Mouse (Mus musculus): ENCODE results near the gene Incenp.
A peak's percentile ranks its signal among the peaks of the same experiment; 100 is the strongest.
"Not testable (repeated sequence)": the region's sequence is repeated elsewhere in the genome, so short reads cannot be mapped to it uniquely, and the experiment has no call there.

The Incenp gene

DNA sequence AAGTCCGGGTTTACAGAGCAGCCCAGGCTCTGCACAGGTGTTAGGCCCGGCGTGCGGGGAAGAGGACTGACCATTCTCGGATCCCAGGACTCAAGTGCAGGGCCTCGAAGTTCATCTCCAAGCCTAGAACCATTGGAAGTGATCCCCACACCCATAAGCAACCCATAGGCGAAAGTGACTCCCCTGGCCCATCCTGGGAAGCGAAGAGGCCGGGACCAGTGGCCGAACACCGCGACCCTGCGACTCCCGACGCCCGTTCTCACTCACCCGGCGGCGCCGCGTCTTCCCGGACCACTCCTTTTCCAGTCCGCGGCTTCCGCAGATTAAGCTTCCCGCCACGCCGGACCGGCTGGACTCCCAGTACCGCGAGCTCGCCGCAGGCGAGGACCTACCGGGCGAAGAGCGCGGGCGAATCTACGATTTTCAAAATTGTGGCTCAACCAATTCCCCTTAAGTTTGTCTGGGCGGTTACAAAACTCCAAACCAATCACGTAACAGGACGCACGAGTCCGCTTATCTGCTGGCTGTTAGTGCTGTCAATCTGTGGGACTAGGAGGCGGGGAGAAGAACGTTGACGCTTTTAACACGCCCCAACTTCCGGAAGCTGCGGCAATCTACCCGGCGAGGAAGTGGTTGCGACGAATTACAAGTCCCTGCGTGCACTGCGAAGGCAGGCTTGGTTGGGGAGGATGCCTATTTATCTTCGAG, at the start of gene Incenp:
TSS of gene Incenp (minus strand) at position 480 of the 708 bp plus-strand sequence.
- peak; percentile 88 to 89 for DNase-seq (ENCODE audit: low spot score in 2 of 2)

DNA sequence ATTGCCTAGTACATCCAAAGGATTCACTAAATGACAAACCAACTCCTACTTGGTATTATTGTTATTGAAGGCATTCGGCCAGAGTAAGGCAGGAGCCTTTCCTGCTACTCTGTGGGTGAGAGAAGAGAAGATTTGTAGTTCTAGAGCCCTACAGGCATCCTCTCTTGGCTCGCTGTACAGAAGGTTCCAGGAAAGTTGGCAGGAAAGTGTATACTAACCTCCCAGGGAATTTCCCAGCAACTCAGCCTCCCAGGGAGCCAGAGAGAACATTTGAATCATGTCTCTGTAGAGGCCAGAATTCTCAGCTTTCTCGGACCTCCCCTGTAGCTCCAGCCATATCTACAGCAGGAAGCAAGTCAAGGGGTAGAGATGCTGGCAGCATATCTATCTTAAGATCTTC, 47.6 kb upstream of the Incenp start:
- peak in 1 of 2 experiments; percentile 26 for DNase-seq (ENCODE audit: low spot score in 2 of 2)

DNA sequence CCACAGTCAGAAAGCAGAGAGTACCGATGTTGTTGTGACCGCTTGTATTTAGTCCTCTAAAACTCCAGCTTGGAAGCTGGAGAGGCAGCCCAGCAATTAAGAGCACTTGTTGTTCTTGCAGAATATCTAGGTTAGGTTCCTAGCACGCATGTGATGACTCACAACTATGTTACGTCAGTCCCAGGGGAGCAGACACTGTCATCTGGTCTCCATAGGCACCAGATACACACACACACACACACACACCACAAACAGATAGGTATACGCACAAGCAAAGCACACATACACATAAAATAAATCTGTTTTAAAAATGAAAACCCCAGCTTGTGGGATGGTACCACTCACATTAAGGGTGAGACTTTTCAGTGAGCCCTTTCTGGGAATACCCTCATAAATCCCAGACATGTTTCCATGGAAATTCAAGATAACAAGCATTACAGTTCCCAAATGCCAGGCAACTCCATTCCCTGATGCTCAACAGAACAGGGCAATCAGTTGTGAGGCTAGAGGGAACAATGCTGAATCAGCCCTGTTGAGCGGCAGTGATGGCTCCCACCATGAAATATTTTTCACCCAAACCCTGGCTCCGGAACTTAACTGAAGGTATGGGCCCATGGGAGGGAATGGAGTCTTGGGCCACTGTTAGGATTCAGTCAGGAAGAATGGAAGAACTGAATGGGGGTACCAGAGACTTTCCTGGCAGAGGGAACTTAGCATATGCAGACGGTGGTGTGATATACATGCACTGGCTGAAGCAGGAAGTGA, 46.6 kb upstream of the Incenp start:
- DNase-seq (ENCODE audit: low spot score in 2 of 2): no peak

DNA sequence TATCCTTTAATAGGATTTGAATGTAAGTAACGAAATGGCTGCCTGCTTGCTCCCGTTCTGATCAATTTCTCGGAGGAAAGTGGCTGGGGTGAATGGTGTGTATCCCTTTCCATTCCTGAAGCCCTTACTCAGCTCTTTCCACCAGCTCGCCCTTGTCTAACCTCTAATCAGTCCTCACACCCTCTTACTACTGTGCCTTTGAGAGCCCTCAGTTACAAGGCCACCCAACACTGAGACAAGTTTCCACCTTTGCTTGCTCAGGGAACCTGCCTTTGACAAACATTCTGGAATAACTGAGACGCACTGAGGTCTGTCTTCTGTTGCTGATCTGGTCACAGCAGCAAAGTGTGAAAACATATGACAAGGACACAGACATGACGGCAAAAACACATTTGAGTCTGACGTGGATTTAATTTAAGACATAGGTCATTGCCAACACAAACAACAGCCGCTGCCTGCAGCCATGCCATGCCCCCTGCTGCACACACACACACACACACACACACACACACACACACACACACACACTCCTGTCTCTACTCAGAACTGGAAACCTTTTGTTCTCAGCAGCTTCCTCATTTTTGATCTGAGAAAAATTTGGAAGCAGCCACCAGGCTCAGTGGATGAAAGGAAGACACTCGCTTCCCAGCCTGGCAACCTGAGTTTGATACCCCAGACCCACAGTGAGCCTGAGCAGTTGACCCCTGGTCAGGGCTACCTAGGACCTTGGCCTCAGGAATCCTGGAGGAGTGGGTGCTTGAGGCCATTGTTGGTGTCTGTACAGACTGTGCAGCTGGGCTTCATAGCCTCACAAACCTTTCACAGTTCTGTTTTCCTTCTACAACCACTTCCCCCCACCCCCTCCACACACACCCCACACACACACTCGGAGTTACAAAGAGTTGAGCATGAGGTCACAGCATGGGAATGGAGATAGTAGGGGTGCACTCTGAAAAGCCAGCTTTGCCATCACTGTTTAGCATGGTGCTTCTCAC, 43.5 kb upstream of the Incenp start:
- DNase-seq (ENCODE audit: low spot score in 2 of 2): no peak

DNA sequence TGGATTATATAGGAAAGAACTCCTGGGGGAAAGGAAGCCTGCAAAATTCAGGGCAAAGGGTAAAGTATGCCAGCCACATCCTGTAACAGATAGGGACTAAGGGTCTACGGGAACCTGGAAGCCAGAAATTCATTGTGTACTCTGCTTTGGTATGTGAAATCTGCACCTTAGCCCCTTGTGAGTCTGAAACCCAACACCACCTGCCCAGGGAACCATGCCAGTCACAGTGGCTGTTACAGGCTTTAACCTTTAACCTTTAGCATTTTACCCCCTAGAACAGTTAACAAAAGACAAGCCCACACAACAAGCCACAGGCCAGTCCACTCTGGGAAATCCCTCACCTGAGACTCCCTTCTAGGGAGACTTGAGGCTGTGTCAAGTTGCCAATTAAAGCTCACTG, 42.5 kb upstream of the Incenp start:
- DNase-seq (ENCODE audit: low spot score in 2 of 2): no peak

DNA sequence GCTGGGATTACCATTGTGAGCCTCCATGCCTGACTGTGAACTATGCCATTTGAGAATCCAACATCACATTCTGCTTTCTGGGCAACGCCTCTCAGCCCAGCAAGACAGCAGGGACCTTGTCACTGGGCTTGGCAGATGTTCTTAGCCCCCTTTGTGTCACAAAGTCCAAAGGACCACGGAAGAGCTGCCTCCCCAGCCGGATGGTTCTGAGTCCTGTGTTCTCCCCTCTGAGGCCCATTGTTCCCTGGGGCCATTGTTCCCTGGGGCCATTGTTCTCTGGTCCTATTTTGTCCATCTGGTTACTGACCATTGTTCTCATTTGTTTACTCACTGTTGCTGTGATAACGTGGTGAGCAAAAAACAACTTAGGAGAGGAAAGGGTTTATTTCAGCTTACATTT, 41.6 kb upstream of the Incenp start:
- DNase-seq (ENCODE audit: low spot score in 2 of 2): no peak

DNA sequence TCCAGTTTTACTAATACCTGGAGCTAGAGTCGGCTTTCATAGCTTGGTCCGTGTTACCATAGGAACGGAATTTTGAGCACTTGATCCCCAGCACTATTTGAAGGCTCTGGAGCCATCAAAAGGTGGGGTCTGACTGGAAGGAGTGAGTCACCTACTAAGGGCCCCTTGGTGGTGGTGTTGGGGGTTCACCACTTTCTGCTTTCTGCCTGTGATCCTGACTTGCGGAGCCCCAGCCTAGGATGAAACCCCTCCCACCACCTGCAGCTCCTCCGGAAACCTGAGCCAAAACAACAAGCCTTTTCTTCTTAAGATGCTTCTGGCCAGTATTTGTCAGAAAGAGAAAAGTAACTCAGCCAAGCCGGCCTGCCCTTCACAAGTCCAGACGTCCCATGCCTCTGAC, 40.5 kb upstream of the Incenp start:
- DNase-seq (ENCODE audit: low spot score in 2 of 2): no peak

DNA sequence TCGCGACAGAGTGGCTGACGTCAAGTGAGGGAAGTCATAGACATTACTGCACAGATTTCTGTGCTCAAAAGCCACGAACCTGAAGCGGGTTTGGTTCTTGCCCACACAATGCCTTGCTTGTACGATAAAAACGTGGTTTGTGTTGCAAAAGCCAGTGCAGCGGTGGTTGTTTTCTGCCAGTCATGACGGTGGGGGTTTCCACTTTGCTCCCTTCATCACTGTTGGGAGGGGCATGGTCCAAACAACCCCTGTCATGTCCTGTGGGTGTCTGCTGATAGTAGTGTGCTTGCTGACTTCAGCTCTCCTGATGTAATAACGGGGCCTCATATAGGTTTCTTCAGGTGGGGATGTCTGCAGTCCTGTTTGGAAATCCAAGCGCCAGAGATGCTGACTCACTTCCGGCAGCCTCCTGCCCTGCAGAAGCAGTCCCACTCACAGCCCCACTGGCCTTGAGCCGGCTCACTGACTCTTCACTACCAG, 39.5 kb upstream of the Incenp start:
- DNase-seq (ENCODE audit: low spot score in 2 of 2): peak in 1 of 2 experiments; percentile 31

DNA sequence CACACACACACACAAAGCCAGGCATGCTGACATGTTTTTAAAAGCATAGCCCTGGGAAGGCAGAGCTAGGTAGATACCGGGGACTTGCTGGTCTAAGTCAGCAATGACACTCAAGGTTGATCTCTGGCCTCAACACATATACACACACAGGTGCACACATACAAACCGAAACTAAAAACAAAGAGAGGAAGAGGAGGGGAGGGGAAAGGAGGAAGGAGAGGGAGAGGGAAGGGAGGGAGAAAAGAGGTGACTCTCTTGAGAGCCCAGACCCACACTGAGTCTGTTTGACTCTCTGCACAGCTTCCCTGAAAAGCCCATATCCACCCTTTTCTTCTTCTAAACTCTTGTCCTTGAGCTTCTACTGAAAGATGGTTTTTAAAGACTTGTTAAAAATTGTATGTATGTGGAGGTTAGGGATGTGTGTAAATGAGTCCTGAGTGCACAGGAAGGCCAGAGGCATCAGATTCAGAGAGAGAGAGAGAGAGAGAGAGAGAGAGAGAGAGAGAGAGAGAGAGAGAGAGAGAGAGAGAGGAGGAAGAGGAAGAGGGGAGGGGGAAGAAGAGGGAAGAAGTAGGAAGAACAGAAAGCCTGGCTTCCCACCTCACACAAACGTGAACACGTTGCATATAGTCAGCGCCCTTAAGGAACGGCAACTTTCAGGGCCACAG, 38.9 kb upstream of the Incenp start:
- no peak for DNase-seq (ENCODE audit: low spot score in 2 of 2)

DNA sequence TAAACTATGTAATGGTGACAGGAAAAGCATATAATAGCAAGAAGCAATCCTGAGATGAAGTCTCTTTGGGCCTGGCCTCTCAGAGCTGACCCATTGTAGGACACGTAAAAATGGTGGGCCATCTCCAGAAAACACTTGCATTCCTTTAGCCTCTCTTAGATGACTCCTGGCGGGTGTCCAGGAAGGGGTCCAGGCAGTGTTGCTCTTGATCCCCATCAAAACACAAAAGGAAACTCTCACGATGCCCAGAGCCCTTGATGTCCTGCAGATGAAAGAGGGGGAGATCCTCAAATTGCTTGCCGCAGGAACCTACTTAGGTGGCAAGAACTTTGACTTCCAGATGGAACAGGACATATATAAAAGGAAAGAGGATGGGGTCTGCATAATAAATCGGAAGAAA, 38.1 kb upstream of the Incenp start:
- DNase-seq (ENCODE audit: low spot score in 2 of 2): no peak

DNA sequence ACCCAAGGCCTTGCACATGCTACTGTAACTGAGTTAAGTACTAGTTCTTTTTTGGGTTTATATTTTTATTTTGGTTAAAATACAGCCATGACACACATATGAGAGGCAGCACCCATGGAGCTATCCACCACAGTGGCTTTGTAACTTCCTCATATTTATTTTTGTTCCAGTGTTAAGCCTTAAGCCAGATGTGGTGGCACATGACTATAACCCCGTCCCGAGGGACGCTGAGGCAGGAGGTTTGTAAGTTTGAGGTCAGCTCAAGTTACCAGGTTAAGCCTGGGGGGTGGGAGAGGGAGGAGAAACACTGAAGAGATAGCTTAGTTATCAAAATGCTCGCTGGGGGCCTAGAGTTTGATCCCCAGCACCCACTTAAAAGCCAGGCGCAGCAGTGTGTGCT, 37.2 kb upstream of the Incenp start:
- no peak for DNase-seq (ENCODE audit: low spot score in 2 of 2)

DNA sequence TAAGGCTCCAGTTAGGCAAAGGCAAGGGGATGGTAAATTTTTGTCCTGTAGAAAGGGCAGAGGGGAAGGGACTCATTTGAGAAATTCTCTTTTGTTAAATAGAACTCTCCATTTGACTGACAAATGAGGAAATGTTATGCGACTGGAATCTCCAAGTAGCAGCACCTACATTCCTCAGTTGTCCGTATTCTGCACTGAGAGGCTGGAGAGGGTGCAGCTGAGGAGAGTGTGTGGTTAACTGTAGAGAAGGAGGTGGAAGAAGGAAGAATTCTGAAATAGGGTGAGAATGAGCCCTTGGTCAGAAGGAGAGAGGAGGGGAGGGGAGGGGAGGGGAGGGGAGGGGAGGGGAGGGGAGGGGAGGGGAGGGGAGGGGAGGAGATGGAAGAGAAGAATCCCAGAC, 34.6 kb upstream of the Incenp start:
- no peak for DNase-seq (ENCODE audit: low spot score in 2 of 2)

DNA sequence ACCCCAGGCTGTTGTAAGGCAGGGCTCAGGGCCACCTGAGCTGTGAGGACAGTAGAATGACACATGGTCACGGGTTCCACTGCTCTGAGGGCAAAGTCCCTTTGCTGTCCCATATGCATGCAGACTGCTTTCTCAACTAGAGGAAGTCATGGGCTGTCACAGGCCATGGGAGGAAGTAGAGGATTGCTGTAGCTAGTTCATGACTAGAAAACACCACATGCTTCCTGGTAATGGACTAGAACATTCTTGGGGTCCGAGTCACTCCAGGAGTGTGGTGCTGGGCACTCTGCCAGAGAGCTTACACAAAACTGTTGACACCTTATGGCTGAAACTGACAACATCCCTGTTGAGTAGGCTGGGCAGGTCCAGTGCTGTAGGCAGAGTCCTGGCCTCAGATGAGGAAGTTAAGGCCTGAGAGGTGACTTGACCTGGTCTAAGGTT, 31.8 kb upstream of the Incenp start:
- DNase-seq (ENCODE audit: low spot score in 2 of 2): not testable (repeated sequence)

DNA sequence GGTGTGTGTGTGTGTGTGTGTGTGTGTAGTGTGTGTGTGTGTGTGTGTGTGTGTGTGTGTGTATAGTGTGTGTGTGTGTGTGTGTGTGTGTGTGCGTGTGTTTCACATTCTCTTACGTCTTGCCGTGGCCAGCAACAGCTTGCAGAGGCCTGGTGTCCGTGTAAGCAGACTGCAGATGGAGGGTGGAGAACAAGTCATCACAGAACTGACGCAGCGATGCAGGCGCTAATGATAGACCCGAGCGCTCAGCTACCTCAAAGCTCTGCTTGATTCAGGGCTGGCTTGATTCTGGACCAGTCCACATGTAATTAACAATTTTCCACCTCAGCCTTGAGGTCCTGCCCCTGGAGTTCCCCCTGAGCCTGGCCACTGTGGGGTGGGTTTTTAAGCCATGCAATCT, 28.7 kb upstream of the Incenp start:
- no peak for DNase-seq (ENCODE audit: low spot score in 2 of 2)

DNA sequence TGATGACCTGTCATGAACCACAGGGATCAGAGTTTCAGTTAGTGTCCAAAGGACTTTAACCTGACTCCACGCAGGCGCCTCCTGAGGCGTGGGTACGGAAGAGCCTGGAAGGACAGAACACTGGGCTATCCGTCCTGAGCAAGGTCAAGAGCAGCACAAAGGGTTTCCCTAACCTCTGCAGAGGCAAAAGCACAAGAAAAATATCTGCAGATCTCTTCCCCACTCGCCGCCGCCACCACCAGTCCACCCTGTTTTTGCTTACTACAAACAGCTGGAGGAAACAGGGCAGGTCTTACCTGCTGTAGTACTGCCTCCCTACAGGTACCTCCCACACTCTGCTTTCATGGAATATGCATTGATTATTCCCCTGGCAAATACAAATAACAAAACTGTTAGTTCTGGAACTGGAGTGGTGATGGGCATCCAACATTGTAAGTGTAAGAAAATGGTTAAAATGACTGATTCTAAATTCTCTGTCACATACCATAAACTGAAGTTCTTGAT, 25.5 kb upstream of the Incenp start:
- no peak for DNase-seq (ENCODE audit: low spot score in 2 of 2)

DNA sequence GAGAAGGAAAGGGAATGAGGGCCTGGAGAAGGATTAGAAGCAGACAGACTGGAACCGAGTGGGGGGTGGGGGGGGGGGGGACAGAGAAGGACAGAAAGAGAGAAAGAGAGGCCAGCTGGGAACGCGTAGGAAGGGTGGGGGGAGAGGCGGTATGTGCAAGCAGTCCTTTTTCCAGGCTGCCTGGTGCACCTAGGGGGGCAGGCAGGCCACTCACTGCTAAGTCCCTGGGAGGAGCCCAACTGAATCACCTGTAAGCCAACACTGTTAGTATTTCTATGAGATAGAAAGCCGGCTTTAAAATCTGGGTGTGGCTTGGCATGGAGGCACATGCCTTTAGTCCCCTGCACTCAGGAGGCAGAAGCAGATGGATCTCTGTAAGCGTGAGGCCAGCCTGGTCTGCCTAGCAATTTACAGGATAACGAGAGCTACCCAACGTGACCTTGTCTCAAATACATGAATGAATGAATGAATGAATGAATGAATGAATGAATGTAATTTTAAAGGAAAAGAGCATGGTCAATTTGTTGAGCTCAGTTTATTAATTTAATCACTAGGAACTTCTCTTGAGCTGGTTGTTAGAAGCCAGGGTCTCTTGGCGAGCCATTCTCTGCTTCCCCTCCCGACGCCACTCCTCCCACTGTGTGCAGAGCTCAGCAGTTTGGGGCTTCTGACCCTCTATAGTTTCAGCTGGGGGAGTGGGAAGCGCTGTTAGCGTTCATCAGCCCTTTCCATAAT, 24.9 kb upstream of the Incenp start:
- DNase-seq (ENCODE audit: low spot score in 2 of 2): no peak

DNA sequence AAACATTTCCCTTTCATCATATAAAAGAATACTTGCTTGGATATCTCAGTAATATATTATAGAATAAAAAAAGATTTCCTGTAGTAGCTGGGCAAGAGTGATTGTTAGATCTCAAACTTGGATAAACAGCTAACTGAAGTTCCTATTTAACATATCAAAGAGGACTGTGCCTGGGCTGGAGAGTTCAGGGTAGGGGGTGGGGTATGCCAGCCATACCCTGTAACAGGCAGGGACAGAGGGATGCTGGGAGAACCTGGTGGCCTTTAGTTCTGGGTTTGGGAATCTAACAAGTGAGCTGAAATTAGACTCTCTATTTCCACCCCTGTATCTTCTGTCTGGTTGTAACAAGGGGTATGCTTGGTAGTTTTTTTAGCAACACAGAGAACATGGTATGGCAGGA, 23.7 kb upstream of the Incenp start:
- DNase-seq (ENCODE audit: low spot score in 2 of 2): no peak

DNA sequence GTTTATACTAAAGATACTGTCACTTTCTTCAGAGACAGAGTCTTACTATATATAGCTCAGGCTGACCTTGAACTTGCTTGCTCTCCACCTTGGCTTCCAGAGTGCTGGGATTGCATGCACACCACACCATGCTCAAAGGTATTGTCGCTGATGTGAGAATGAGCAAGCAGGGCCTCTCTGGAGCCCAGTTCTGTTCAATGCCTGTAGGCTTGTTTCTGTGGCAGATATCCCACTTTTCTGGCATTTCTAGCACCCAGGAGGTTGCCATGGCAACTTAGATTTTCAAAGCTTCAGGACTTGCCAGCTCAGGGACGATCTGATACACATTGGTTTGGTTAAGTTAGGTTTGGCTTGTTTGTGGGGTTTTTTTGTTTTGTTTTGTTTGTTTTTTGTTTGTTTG, 22.9 kb upstream of the Incenp start:
- DNase-seq (ENCODE audit: low spot score in 2 of 2): no peak

DNA sequence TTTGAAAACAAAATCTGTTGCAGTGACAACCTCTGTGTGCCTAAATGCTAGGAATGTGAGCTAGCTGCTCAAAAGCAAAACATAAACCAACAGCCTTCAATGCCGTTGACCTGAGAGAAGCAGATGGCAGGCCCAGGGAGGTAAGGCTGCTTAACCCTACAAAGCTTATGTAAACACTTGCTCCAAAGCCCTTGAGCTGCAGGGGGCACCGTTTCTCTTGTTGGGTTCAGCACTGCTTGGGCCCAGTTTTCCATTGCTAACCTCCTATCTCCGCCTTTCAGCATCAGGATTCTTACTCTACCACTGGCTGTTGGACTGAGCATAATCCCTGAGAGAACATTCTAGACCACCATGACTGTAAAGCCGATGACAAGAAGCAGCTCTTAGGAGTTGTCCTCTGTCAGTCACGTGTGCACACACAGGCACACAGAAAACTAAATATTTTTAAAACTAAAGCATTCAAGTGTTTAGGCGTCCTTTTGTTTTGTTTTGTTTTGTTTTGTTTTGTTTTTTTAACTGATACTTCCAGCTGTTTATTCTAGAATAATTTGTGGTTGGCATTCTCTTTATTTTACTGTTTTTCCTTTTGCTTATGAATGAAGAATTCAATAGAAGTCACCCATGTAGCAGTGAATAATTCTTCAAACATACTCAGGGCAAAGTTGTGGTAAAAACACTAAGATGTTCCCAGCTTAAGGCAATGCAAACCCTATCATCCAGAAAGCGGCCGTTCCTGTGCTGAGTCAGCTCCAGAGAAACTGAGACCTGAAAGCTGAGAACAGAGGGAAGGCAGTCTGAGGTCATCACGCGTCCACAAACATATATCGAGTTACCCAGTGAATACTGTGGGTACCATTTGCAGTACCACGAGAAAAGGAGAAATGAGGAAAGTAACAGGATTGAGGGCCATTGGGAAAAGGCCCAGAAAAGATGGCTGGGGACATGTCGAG, 21.8 kb upstream of the Incenp start:
- DNase-seq (ENCODE audit: low spot score in 2 of 2): no peak

All from urinary bladder, postnatal 4 days (tissue).